Mouse (Mus musculus) megakaryocyte, embryonic 14.5 days (primary cell): ENCODE results near the gene Enah. TPM values are rescaled to one million over a fixed set of nuclear protein-coding genes. Genes with fewer than 3 reads are reported as not detected.

Source experiments
- H3K27me3 ChIP-seq: replicated peaks from 2 replicates; pipeline ENCODE3; 2012; ENCODE audit warnings: inconsistent platforms
- H3K36me3 ChIP-seq: replicated peaks from 2 replicates; pipeline ENCODE3; 2012; ENCODE audit warnings: low read length, inconsistent platforms, mixed read lengths
- H3K4me1 ChIP-seq: 2 replicates; pipeline ENCODE4 v1.6.1; 2012; ENCODE audit warnings: inconsistent platforms
- H3K4me3 ChIP-seq: replicated peaks from 2 replicates; pipeline ENCODE3; 2012; ENCODE audit warnings: moderate library complexity, mild to moderate bottlenecking, inconsistent platforms
- H3K9me3 ChIP-seq: 2 replicates; pipeline ENCODE4 v1.6.1; 2012; ENCODE audit warnings: inconsistent platforms
- FLI1 ChIP-seq: IDR thresholded peaks from 2 replicates; pipeline ENCODE4 v1.6.1; 2012; ENCODE audit warnings: low read length, inconsistent platforms, mixed read lengths
- GATA1 ChIP-seq: IDR thresholded peaks from 3 replicates; pipeline ENCODE4 v1.6.1; 2012; ENCODE audit warnings: mixed read lengths, low read length, inconsistent platforms, borderline replicate concordance
- polyA plus RNA-seq: library from polyadenylated mRNA; stranded (reverse); fragments of >175 nt; gene quantifications from 2 replicates; pipeline ENCODE4 v1.2.3, GENCODE M21; 2012; ENCODE audit warnings: low replicate concordance; ENCODE audit not compliant: insufficient read depth

Gene Enah
- 37.0 and 100 TPM in 2 replicates for polyA plus RNA-seq

DNA sequence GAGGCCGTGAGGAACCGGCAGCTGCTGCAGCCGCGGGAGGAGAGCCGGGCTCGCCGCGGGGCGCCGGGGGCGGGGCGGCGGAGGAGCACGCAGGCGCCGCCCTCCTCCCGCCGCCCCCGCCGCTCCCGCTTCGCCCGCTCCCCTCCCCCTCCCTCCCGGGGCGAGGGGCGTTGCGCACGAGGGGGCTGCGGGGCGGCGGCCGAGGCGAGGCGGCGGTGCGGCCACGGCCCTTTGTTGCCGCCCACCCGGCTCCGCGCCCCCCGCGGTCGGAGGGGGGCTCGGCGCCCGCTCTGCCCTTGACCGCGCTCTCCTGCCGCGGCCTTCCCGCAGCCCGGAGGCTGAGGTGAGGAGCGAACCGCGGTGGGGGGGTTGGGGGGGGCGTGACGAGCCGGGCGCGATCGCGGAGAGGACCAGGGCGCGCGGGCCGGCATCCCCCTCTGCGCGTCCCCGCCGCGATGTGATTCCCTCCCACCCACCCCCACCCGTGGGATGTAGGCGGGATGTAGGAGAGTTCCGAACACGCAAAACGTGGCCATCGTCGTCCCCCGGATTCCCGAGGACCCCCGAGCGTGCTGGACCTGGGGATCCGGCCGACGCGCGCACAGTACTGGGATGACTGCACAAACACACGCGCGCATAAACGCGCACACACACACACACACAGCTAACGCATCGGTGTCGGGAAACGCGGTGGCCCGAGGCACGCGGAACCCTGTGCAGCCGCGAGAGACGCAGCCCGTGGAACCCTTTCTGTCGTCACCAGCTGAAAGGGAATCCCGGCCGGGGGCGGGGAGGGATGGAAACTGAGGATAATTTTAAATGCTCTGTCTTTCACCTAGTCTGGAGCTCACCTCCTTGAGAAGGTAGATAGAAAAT lies at the start of gene Enah:
Enah (minus strand) TSS at position 65 of the 876 bp plus-strand sequence.
- Histone ChIP-seq H3K9me3 (no peaks in the 10 kb centered on the region), H3K36me3 (no peaks in the 10 kb centered on the region), H3K27me3 (peaks cover 44% of the 10 kb centered on the region), H3K4me1 (peaks cover 27% of the 10 kb centered on the region), H3K4me3 (peak within 1 kb of the TSS; percentile 92)
- TF ChIP-seq GATA1: no peak
- no peak for TF ChIP-seq FLI1

DNA sequence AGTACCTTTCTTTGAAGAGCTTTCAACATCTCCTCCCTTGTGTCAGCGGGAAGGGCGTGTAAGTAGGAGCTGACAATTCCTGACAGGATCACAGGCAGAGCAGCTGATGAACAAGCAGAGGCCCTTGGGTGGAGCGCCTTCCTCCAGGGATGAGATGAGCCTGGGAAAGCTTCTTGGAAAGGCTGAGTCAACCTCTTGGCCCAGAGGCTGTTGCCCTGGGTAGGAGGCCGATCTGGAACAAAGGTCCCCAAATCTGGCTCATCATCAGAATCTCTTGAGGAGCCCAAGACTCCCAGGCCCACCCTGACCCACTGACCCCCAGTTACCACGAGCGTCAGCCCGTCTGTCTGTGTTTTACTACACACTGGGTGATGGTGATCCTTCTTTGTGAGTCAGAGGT lies 48.3 kb upstream of the Enah start:
- H3K4me1 ChIP-seq: peaks cover 58% of the 10 kb centered on the region
- H3K27me3 ChIP-seq: peaks cover 6% of the 10 kb centered on the region
- no peaks in the 10 kb centered on the region for H3K36me3 ChIP-seq
- H3K9me3 ChIP-seq: no peaks in the 10 kb centered on the region
- no peak overlapping the region for H3K4me3 ChIP-seq
- TF ChIP-seq GATA1 (no peak), FLI1 (no peak)

DNA sequence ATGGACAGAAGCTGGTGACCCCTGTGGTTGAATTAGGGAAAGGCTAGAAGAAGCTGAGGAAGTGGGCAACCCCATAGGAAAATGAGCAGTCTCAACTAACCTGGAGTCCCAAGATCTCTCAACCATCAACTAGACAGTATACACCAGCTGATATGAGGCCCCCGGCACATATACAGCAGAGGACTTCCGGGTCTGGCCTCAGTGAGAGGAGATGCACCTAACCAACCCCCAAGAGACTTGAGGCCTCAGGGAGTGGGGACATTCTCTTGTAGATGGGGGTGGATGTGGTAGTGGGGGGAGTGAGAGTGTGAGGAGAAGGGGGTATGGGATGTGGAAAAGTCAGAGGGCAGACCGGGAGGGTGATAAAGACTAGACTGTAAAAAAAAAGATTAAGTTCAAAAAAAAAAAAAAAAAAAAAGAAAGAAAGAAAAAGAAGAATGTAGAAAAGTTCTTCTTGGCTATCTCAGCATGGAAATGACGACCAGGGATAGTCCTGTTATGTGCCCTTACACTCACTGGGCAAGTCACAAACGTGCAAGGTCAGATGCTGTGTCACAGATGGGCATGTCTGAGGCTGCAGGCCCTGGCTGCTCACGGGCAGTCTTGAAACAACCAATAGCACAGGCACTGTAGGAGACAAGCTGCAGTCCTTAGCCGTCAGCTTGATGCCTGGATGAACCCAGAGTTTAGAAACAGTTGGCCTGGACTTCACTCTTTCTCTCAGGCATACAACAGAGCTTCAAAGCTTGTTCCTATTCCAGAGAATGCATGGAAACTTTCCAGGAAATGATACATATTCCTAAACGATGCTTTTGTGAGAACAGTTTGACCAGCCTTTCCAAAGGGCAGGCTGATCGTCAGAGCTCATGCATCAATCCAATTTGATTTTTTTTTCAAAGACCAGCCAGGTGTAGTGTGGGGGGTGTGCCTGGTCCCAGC lies 47.0 kb upstream of the Enah start:
- H3K27me3 ChIP-seq: peaks cover 7% of the 10 kb centered on the region
- peaks cover 44% of the 10 kb centered on the region for H3K4me1 ChIP-seq
- H3K9me3 ChIP-seq: no peaks in the 10 kb centered on the region; the same call in 1 of the 2 replicates
- no peaks in the 10 kb centered on the region for H3K36me3 ChIP-seq
- no peak for TF ChIP-seq FLI1
- TF ChIP-seq GATA1: no peak
- H3K4me3 ChIP-seq: peak overlapping the region; percentile 19

DNA sequence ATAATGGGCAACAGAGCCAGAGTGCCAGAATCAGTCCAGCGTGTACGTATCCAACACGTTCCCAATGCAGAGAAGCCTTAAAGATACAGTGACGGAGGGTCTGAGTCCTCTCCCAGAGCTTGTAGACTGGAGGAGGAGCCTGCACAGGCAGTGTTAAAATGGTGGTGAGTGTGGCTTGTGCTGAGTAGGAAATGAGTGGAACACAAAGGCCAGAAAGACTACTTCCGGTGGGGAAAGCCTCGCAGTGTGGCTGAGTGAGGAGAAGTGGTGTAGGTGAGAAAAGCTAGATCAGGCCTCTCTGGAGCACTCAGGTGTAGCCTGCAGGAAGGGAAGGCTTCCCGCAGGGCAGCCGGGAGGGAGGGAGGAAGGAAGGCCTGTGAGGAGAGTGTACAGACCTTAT lies 43.9 kb upstream of the Enah start:
- Histone ChIP-seq H3K4me1 (peaks cover 43% of the 10 kb centered on the region), H3K4me3 (no peak overlapping the region), H3K27me3 (peaks cover 16% of the 10 kb centered on the region), H3K36me3 (no peaks in the 10 kb centered on the region), H3K9me3 (peaks cover 6% of the 10 kb centered on the region)
- TF ChIP-seq FLI1 (no peak), GATA1 (no peak)

GRCm38 (mm10) chr1:182062801-182063200 lies 43.0 kb upstream of the Enah start:
- Histone ChIP-seq H3K36me3 (no peaks in the 10 kb centered on the region), H3K27me3 (peaks cover 18% of the 10 kb centered on the region), H3K4me1 (peaks cover 47% of the 10 kb centered on the region), H3K9me3 (peaks cover 6% of the 10 kb centered on the region), H3K4me3 (no peak overlapping the region)
- TF ChIP-seq FLI1 (no peak), GATA1 (no peak)

DNA sequence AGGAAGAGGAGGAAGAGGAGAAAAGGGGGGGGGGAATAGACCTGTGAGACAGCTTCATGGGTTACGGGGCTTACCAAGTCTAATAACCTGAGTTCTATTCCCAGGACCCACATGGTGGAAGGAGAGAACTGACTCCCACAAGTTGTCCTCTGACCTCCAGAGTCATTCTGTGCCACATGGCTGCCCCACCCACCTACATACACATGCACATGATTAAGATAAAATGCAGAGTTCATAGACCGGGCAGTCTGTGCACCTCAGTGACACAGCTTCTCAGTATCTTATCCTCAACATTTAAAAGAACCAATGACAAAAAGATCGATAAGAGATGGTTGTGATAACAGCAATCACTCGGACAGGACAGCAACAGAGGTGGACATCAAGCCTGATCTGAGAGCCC lies 41.4 kb upstream of the Enah start:
- TF ChIP-seq GATA1: no peak
- TF ChIP-seq FLI1: no peak
- Histone ChIP-seq H3K4me1 (peaks cover 38% of the 10 kb centered on the region), H3K4me3 (no peak overlapping the region), H3K27me3 (peaks cover 20% of the 10 kb centered on the region), H3K36me3 (no peaks in the 10 kb centered on the region), H3K9me3 (peaks cover 6% of the 10 kb centered on the region)

GRCm38 (mm10) chr1:182059806-182060205 lies 40.0 kb upstream of the Enah start:
- peaks cover 6% of the 10 kb centered on the region for H3K9me3 ChIP-seq
- H3K4me3 ChIP-seq: no peak overlapping the region
- TF ChIP-seq GATA1: no peak
- H3K27me3 ChIP-seq: peaks cover 19% of the 10 kb centered on the region
- H3K36me3 ChIP-seq: no peaks in the 10 kb centered on the region
- peaks cover 39% of the 10 kb centered on the region for H3K4me1 ChIP-seq

GRCm38 (mm10) chr1:182057998-182058397 lies 38.2 kb upstream of the Enah start:
- no peaks in the 10 kb centered on the region for H3K36me3 ChIP-seq
- TF ChIP-seq FLI1 (no peak), GATA1 (no peak)
- H3K27me3 ChIP-seq: peaks cover 19% of the 10 kb centered on the region
- H3K9me3 ChIP-seq: peaks cover 6% of the 10 kb centered on the region
- peaks cover 28% of the 10 kb centered on the region for H3K4me1 ChIP-seq
- H3K4me3 ChIP-seq: no peak overlapping the region

DNA sequence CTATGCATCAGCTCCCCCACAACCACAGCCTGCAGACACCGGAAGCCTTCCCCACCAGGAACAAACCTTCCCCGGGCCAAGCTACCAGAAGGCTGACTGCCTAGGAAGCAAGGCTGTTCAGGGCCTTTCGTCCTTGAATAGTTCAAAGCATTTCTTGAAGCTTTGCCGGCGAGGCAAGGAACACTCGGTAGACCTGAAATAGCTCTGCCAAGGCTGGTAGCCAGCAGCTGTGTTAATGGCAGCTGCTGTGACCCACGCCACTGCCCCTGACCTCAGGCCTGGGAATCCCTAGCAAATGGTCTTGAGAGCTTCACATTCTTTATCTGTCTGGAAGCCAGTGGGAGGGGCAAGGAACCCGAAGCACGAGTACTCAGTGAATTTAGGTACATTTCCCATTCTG lies 35.3 kb upstream of the Enah start:
- H3K4me1 ChIP-seq: peaks cover 34% of the 10 kb centered on the region
- no peak for TF ChIP-seq FLI1
- no peak for TF ChIP-seq GATA1
- peaks cover 16% of the 10 kb centered on the region for H3K27me3 ChIP-seq
- H3K9me3 ChIP-seq: peaks cover 5% of the 10 kb centered on the region
- H3K36me3 ChIP-seq: no peaks in the 10 kb centered on the region
- H3K4me3 ChIP-seq: no peak overlapping the region

- H3K36me3 ChIP-seq: no peaks in the 10 kb centered on the region
- H3K4me1 ChIP-seq: peaks cover 33% of the 10 kb centered on the region
- H3K9me3 ChIP-seq: no peaks in the 10 kb centered on the region
- peaks cover 13% of the 10 kb centered on the region for H3K27me3 ChIP-seq
- no peak overlapping the region for H3K4me3 ChIP-seq
- no peak for TF ChIP-seq FLI1
- TF ChIP-seq GATA1: no peak
Observed at GRCm38 (mm10) chr1:182054651-182055050, 34.9 kb upstream of the Enah start.
